Mouse (Mus musculus) bone marrow macrophage, adult 2 months (primary cell): ENCODE data around the gene Tnip2.

Source experiments
- CTCF ChIP-seq: IDR thresholded peaks from 2 replicates; pipeline ENCODE4 v1.5.1; 2012; ENCODE audit warnings: low read depth, mild to moderate bottlenecking, low read length, moderate library complexity
- POLR2A ChIP-seq: IDR thresholded peaks from 2 replicates; pipeline ENCODE4 v1.6.1; 2012; ENCODE audit warnings: mild to moderate bottlenecking, low read depth, low read length, borderline replicate concordance

DNA sequence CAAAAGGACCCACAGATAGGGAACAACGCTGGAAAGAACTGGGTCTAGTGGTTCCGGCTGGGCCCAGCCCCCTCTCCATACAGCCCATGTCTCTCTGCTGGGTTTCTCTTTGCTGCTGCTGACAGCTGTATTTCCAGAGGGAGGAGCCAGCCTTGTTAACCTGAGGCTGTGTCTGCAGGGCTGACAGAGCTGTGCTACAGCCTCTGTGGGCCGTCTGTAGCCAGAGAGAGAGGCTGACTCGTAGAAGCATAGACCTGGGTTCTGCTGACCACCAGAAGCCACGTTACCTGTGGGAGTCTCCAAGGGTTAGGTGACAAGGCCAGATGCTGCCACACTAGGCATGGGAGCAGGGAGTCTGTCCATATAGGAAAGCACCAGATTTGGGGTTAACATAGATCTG lies 19.3 kb upstream of the Tnip2 start:
- TF ChIP-seq POLR2A = no peak
- TF ChIP-seq CTCF = no peak
